Mouse (Mus musculus): ENCODE results near the gene Adgra1. TPM values are rescaled to one million over a fixed set of nuclear protein-coding genes. Genes with fewer than 3 reads are reported as not detected.

Gene Adgra1
- polyA plus RNA-seq, 1 experiment = 0.14 TPM

- H3K79me2 ChIP-seq (ENCODE audit: control insufficient read depth, insufficient read depth) = no peaks in the 10 kb centered on the region
- H3ac ChIP-seq (ENCODE audit: control insufficient read depth, insufficient read length, low read depth) = no peak overlapping the region
- H3K36me3 ChIP-seq (ENCODE audit: control insufficient read depth, insufficient read depth) = no peaks in the 10 kb centered on the region
- TF ChIP-seq MAX (IDR thresholded peaks at IDR 0.05) (no peak), MYOD1 (IDR thresholded peaks at IDR 0.05; ENCODE audit: control insufficient read depth, insufficient read length, low read depth) (no peak), USF1 (IDR thresholded peaks at IDR 0.05; ENCODE audit: low read depth) (no peak), CTCF (IDR thresholded peaks at IDR 0.05; ENCODE audit: control insufficient read depth, insufficient read depth, insufficient read length) (no peak), MYOG (IDR thresholded peaks at IDR 0.05; ENCODE audit: control insufficient read depth, extremely low read depth, insufficient read length) (no peak)
- H3K27me3 ChIP-seq (ENCODE audit: control insufficient read depth, insufficient read depth, insufficient read length) = peaks cover 31% of the 10 kb centered on the region
- no peak overlapping the region for H3K4me3 ChIP-seq (ENCODE audit: insufficient read depth, poor library complexity, severe bottlenecking)
- no peaks in the 10 kb centered on the region for H3K79me3 ChIP-seq (ENCODE audit: low read depth)
Measured at GRCm38 (mm10) chr7:139797186-139798109, 36.5 kb upstream of the Adgra1 start.

DNA sequence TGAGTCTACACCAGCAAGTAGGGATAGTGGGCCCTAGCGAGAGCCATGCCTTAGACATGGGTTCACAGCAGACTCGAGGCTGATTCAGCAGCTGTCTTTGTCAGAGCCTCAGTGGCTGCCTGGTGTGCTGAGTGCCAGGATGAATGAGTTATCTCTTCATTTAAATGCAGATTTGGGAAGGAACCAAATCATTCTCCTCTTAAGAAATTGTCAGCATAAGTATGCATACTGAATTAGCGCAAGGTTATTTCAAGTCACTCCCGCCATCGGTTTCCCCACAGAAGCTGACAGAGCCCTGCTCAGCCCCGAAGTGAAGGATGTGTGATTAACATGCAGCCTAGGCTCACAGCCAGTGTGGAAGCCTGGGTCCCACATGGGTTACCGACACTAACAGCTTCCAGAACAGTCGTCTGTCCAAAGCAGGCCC is 27.8 kb upstream of the Adgra1 start:
- H3K27me3 ChIP-seq (ENCODE audit: control insufficient read depth, insufficient read depth, insufficient read length) = peaks cover 13% of the 10 kb centered on the region
- H3K79me2 ChIP-seq (ENCODE audit: control insufficient read depth, insufficient read depth) = no peaks in the 10 kb centered on the region
- no peaks in the 10 kb centered on the region for H3K79me3 ChIP-seq (ENCODE audit: low read depth)
- H3K4me3 ChIP-seq (ENCODE audit: insufficient read depth, poor library complexity, severe bottlenecking) = no peak overlapping the region
- no peak overlapping the region for H3ac ChIP-seq (ENCODE audit: control insufficient read depth, insufficient read length, low read depth)
- no peaks in the 10 kb centered on the region for H3K36me3 ChIP-seq (ENCODE audit: control insufficient read depth, insufficient read depth)
- TF ChIP-seq MAX (IDR thresholded peaks at IDR 0.05) = no peak
- TF ChIP-seq USF1 (IDR thresholded peaks at IDR 0.05; ENCODE audit: low read depth) = no peak
- no peak for TF ChIP-seq MYOG (IDR thresholded peaks at IDR 0.05; ENCODE audit: control insufficient read depth, extremely low read depth, insufficient read length)
- no peak for TF ChIP-seq FOSL1 (IDR thresholded peaks at IDR 0.05; ENCODE audit: insufficient read depth, low read length, poor library complexity, severe bottlenecking)
- TF ChIP-seq CEBPB (IDR thresholded peaks at IDR 0.05; ENCODE audit: low read depth) = no peak
- no peak for TF ChIP-seq CTCF (IDR thresholded peaks at IDR 0.05; ENCODE audit: control insufficient read depth, insufficient read depth, insufficient read length)
- no peak for TF ChIP-seq MYOD1 (IDR thresholded peaks at IDR 0.05; ENCODE audit: control insufficient read depth, insufficient read length, low read depth)

- no peaks in the 10 kb centered on the region for H3K36me3 ChIP-seq (ENCODE audit: control insufficient read depth, insufficient read depth)
- no peaks in the 10 kb centered on the region for H3K79me2 ChIP-seq (ENCODE audit: control insufficient read depth, insufficient read depth)
- H3K4me3 ChIP-seq (ENCODE audit: insufficient read depth, poor library complexity, severe bottlenecking) = no peak overlapping the region
- TF ChIP-seq FOSL1 (IDR thresholded peaks at IDR 0.05; ENCODE audit: insufficient read depth, low read length, poor library complexity, severe bottlenecking) = no peak
- no peak for TF ChIP-seq CEBPB (IDR thresholded peaks at IDR 0.05; ENCODE audit: low read depth)
- no peak for TF ChIP-seq MYOD1 (IDR thresholded peaks at IDR 0.05; ENCODE audit: control insufficient read depth, insufficient read length, low read depth)
- TF ChIP-seq USF1 (IDR thresholded peaks at IDR 0.05; ENCODE audit: low read depth) = no peak
- TF ChIP-seq MAX (IDR thresholded peaks at IDR 0.05) = no peak
- no peak for TF ChIP-seq CTCF (IDR thresholded peaks at IDR 0.05; ENCODE audit: control insufficient read depth, insufficient read depth, insufficient read length)
- TF ChIP-seq MYOG (IDR thresholded peaks at IDR 0.05; ENCODE audit: control insufficient read depth, extremely low read depth, insufficient read length) = no peak
- H3K27me3 ChIP-seq (ENCODE audit: control insufficient read depth, insufficient read depth, insufficient read length) = peaks cover 8% of the 10 kb centered on the region
- H3K79me3 ChIP-seq (ENCODE audit: low read depth) = no peaks in the 10 kb centered on the region
- H3ac ChIP-seq (ENCODE audit: control insufficient read depth, insufficient read length, low read depth) = no peak overlapping the region
Measured at GRCm38 (mm10) chr7:139810036-139810435, 23.9 kb upstream of the Adgra1 start.

- H3K79me2 ChIP-seq (ENCODE audit: control insufficient read depth, insufficient read depth) = no peaks in the 10 kb centered on the region
- no peak overlapping the region for H3ac ChIP-seq (ENCODE audit: control insufficient read depth, insufficient read length, low read depth)
- no peak overlapping the region for H3K4me3 ChIP-seq (ENCODE audit: insufficient read depth, poor library complexity, severe bottlenecking)
- no peak for TF ChIP-seq CTCF (IDR thresholded peaks at IDR 0.05; ENCODE audit: control insufficient read depth, insufficient read depth, insufficient read length)
- H3K36me3 ChIP-seq (ENCODE audit: control insufficient read depth, insufficient read depth) = no peaks in the 10 kb centered on the region
- H3K79me3 ChIP-seq (ENCODE audit: low read depth) = no peaks in the 10 kb centered on the region
- peaks cover 3% of the 10 kb centered on the region for H3K27me3 ChIP-seq (ENCODE audit: control insufficient read depth, insufficient read depth, insufficient read length)
Measured at GRCm38 (mm10) chr7:139811706-139812105, 22.3 kb upstream of the Adgra1 start.

GRCm38 (mm10) chr7:139813577-139814207 is 20.3 kb upstream of the Adgra1 start:
- Histone ChIP-seq H3K79me3 (ENCODE audit: low read depth) (no peaks in the 10 kb centered on the region), H3ac (ENCODE audit: control insufficient read depth, insufficient read length, low read depth) (no peak overlapping the region), H3K27me3 (ENCODE audit: control insufficient read depth, insufficient read depth, insufficient read length) (no peaks in the 10 kb centered on the region), H3K36me3 (ENCODE audit: control insufficient read depth, insufficient read depth) (no peaks in the 10 kb centered on the region), H3K4me3 (ENCODE audit: insufficient read depth, poor library complexity, severe bottlenecking) (no peak overlapping the region), H3K79me2 (ENCODE audit: control insufficient read depth, insufficient read depth) (no peaks in the 10 kb centered on the region)
- TF ChIP-seq MYOD1 (IDR thresholded peaks at IDR 0.05; ENCODE audit: control insufficient read depth, insufficient read length, low read depth) = no peak
- TF ChIP-seq FOSL1 (IDR thresholded peaks at IDR 0.05; ENCODE audit: insufficient read depth, low read length, poor library complexity, severe bottlenecking) = no peak
- no peak for TF ChIP-seq CTCF (IDR thresholded peaks at IDR 0.05; ENCODE audit: control insufficient read depth, insufficient read depth, insufficient read length)
- no peak for TF ChIP-seq MYOG (IDR thresholded peaks at IDR 0.05; ENCODE audit: control insufficient read depth, extremely low read depth, insufficient read length)

Measured in C2C12 (cell line).